Mouse (Mus musculus): ENCODE measurements at regions not wholly inside any gene's neighbourhood (a gene's known extent, or its start where the extent isn't known, plus 50 kb on each side); places are given as distances from the start of the nearest gene placed in this dataset.

- no peaks in the 10 kb centered on the region for H3K36me3 ChIP-seq (ENCODE audit: control insufficient read depth, insufficient read depth)
- no peaks in the 10 kb centered on the region for H3K27me3 ChIP-seq (ENCODE audit: control insufficient read depth, insufficient read depth, insufficient read length)
- H3ac ChIP-seq (ENCODE audit: control insufficient read depth, insufficient read length) = no peak overlapping the region
- peak overlapping the region; percentile 43 for H3K4me2 ChIP-seq (ENCODE audit: low read depth)
- no peak for TF ChIP-seq REST (IDR thresholded peaks at IDR 0.05; ENCODE audit: insufficient read depth, insufficient read length)
- TF ChIP-seq MAX (IDR thresholded peaks at IDR 0.05; ENCODE audit: low read depth) = no peak
- TF ChIP-seq TCF3 (IDR thresholded peaks at IDR 0.05; ENCODE audit: insufficient read length, low read depth) = no peak
- no peak for TF ChIP-seq POLR2AphosphoS2 (IDR thresholded peaks at IDR 0.05; ENCODE audit: insufficient read length, low read depth)
- no peak for TF ChIP-seq MYOG (IDR thresholded peaks at IDR 0.05; ENCODE audit: control insufficient read depth in 1 of 3, insufficient read depth in 1 of 3, insufficient read length in 2 of 3, low read depth in 2 of 3)
- no peak for TF ChIP-seq POLR2A (IDR thresholded peaks at IDR 0.05; ENCODE audit: insufficient read length, low read depth)
- no peak for TF ChIP-seq SRF (IDR thresholded peaks at IDR 0.05; ENCODE audit: control insufficient read depth, insufficient read length, low read depth)
- H3K79me2 ChIP-seq (ENCODE audit: control insufficient read depth, insufficient read depth) = no peaks in the 10 kb centered on the region
- no peak overlapping the region for H3K4me3 ChIP-seq
Measured at GRCm38 (mm10) chr15:63484217-63484887, 360.6 kb downstream of the Gsdmc2 start.

GRCm38 (mm10) chr15:63479270-63479805 lies 365.6 kb downstream of the Gsdmc2 start:
- Histone ChIP-seq H3K4me2 (ENCODE audit: low read depth) (no peak overlapping the region), H3ac (ENCODE audit: control insufficient read depth, insufficient read length) (no peak overlapping the region), H3K36me3 (ENCODE audit: control insufficient read depth, insufficient read depth) (no peaks in the 10 kb centered on the region), H3K79me2 (ENCODE audit: control insufficient read depth, insufficient read depth) (no peaks in the 10 kb centered on the region), H3K27me3 (ENCODE audit: control insufficient read depth, insufficient read depth, insufficient read length) (no peaks in the 10 kb centered on the region), H3K4me3 (no peak overlapping the region)
- TF ChIP-seq REST (IDR thresholded peaks at IDR 0.05; ENCODE audit: insufficient read depth, insufficient read length) (no peak), POLR2AphosphoS2 (IDR thresholded peaks at IDR 0.05; ENCODE audit: insufficient read length, low read depth) (no peak), MYOG (IDR thresholded peaks at IDR 0.05; ENCODE audit: control insufficient read depth in 1 of 3, insufficient read depth in 1 of 3, insufficient read length in 2 of 3, low read depth in 2 of 3) (no peak), TCF12 (IDR thresholded peaks at IDR 0.05; ENCODE audit: insufficient read depth, poor library complexity, severe bottlenecking) (no peak), SRF (IDR thresholded peaks at IDR 0.05; ENCODE audit: control insufficient read depth, insufficient read length, low read depth) (no peak)

- no peak for TF ChIP-seq MYOD1 (IDR thresholded peaks at IDR 0.05; ENCODE audit: control insufficient read depth in 1 of 3, insufficient read length in 2 of 3, low read depth in 2 of 3)
- no peaks in the 10 kb centered on the region for H3K36me3 ChIP-seq (ENCODE audit: control insufficient read depth, insufficient read depth)
Measured at GRCm38 (mm10) chr15:63466916-63467315, 378.1 kb downstream of the Gsdmc2 start.

GRCm38 (mm10) chr15:63452529-63452928 lies 392.4 kb downstream of the Gsdmc2 start:
- Histone ChIP-seq H3K27me3 (ENCODE audit: control insufficient read depth, insufficient read depth, insufficient read length) (no peaks in the 10 kb centered on the region), H3K4me3 (no peak overlapping the region), H3K79me2 (ENCODE audit: control insufficient read depth, insufficient read depth) (no peaks in the 10 kb centered on the region), H3K4me2 (ENCODE audit: low read depth) (no peak overlapping the region), H3ac (ENCODE audit: control insufficient read depth, insufficient read length) (no peak overlapping the region), H3K36me3 (ENCODE audit: control insufficient read depth, insufficient read depth) (no peaks in the 10 kb centered on the region)
- TF ChIP-seq MAX (IDR thresholded peaks at IDR 0.05; ENCODE audit: low read depth) (no peak), SRF (IDR thresholded peaks at IDR 0.05; ENCODE audit: control insufficient read depth, insufficient read length, low read depth) (no peak), CEBPB (IDR thresholded peaks at IDR 0.05; ENCODE audit: insufficient read depth, poor library complexity, severe bottlenecking) (no peak), MYOG (IDR thresholded peaks at IDR 0.05; ENCODE audit: control insufficient read depth in 1 of 3, insufficient read depth in 1 of 3, insufficient read length in 2 of 3, low read depth in 2 of 3) (no peak), POLR2A (IDR thresholded peaks at IDR 0.05; ENCODE audit: insufficient read length, low read depth) (no peak), REST (IDR thresholded peaks at IDR 0.05; ENCODE audit: insufficient read depth, insufficient read length) (no peak), E2F4 (IDR thresholded peaks at IDR 0.05; ENCODE audit: insufficient read depth) (no peak), USF1 (IDR thresholded peaks at IDR 0.05; ENCODE audit: low read depth) (no peak), TCF12 (IDR thresholded peaks at IDR 0.05; ENCODE audit: insufficient read depth, poor library complexity, severe bottlenecking) (no peak), TCF3 (IDR thresholded peaks at IDR 0.05; ENCODE audit: insufficient read length, low read depth) (no peak)

More at GRCm38 (mm10) chr15:63466916-63467315, 378.1 kb downstream of the Gsdmc2 start:
- Histone ChIP-seq H3K4me2 (ENCODE audit: low read depth) (no peak overlapping the region), H3K27me3 (ENCODE audit: control insufficient read depth, insufficient read depth, insufficient read length) (no peaks in the 10 kb centered on the region), H3K4me3 (no peak overlapping the region), H3ac (ENCODE audit: control insufficient read depth, insufficient read length) (no peak overlapping the region), H3K79me2 (ENCODE audit: control insufficient read depth, insufficient read depth) (no peaks in the 10 kb centered on the region)

GRCm38 (mm10) chr15:63446288-63446687 lies 398.7 kb downstream of the Gsdmc2 start:
- H3K79me2 ChIP-seq (ENCODE audit: control insufficient read depth, insufficient read depth) = no peaks in the 10 kb centered on the region
- H3K4me3 ChIP-seq = no peak overlapping the region
- no peak overlapping the region for H3K4me2 ChIP-seq (ENCODE audit: low read depth)
- no peaks in the 10 kb centered on the region for H3K27me3 ChIP-seq (ENCODE audit: control insufficient read depth, insufficient read depth, insufficient read length)
- H3ac ChIP-seq (ENCODE audit: control insufficient read depth, insufficient read length) = no peak overlapping the region
- TF ChIP-seq CEBPB (IDR thresholded peaks at IDR 0.05; ENCODE audit: insufficient read depth, poor library complexity, severe bottlenecking) (no peak), REST (IDR thresholded peaks at IDR 0.05; ENCODE audit: insufficient read depth, insufficient read length) (no peak), E2F4 (IDR thresholded peaks at IDR 0.05; ENCODE audit: insufficient read depth) (no peak), POLR2A (IDR thresholded peaks at IDR 0.05; ENCODE audit: insufficient read length, low read depth) (no peak)
- H3K36me3 ChIP-seq (ENCODE audit: control insufficient read depth, insufficient read depth) = no peaks in the 10 kb centered on the region
